Mouse (Mus musculus) testis, adult 2 months (tissue): ENCODE data around the gene Fam83e. TPM values are rescaled to one million over a fixed set of nuclear protein-coding genes. Genes with fewer than 3 reads are reported as not detected.

Experiments used
- H3K27ac ChIP-seq: fragments of 200-500 bp; 2 replicates; pipeline ENCODE4 v1.5.1; 2012; ENCODE audit warnings: low read depth, low read length; ENCODE audit not compliant: control insufficient read depth, insufficient read depth
- H3K27me3 ChIP-seq: fragments of 200-500 bp; 2 replicates; pipeline ENCODE4 v1.6.1; 2012; ENCODE audit warnings: mild to moderate bottlenecking, low read length, moderate library complexity; ENCODE audit not compliant: control insufficient read depth, insufficient read depth
- H3K36me3 ChIP-seq: fragments of 200-500 bp; 2 replicates; pipeline ENCODE4 v1.6.1; 2012; ENCODE audit warnings: mild to moderate bottlenecking, low read length; ENCODE audit not compliant: control insufficient read depth, insufficient read depth
- H3K4me1 ChIP-seq: fragments of 200-500 bp; 2 replicates; pipeline ENCODE4 v1.6.1; 2012; ENCODE audit warnings: low read length; ENCODE audit not compliant: control insufficient read depth, insufficient read depth
- H3K4me3 ChIP-seq: fragments of 200-500 bp; 2 replicates; pipeline ENCODE4 v1.5.1; 2012; ENCODE audit warnings: low read depth, mild to moderate bottlenecking, low read length, moderate library complexity, mixed read lengths; ENCODE audit not compliant: control insufficient read depth
- CTCF ChIP-seq: fragments of 200-500 bp; IDR thresholded peaks from 2 replicates; pipeline ENCODE4 v1.5.1; 2012; ENCODE audit warnings: low read depth, mild to moderate bottlenecking, inconsistent platforms, low read length, moderate library complexity; ENCODE audit not compliant: control insufficient read depth, insufficient read depth, insufficient replicate concordance
- POLR2A ChIP-seq: fragments of 200-500 bp; IDR thresholded peaks from 2 replicates; pipeline ENCODE4 v1.6.1; 2012; ENCODE audit warnings: low read depth, mild to moderate bottlenecking, inconsistent platforms, low read length, moderate library complexity; ENCODE audit not compliant: control insufficient read depth
- polyA plus RNA-seq: library from polyadenylated mRNA; depleted of rRNA; stranded (reverse); fragments of >200 nt; gene quantifications from 2 replicates; pipeline ENCODE4 v1.2.3, GENCODE M21; 2012

Gene Fam83e
- polyA plus RNA-seq, 1 experiment: 145 TPM

GRCm38 (mm10) chr7:45695098-45695497, 25.9 kb upstream of the Fam83e start:
- TF ChIP-seq POLR2A (no peak), CTCF (no peak)

GRCm38 (mm10) chr7:45697894-45698293, 23.1 kb upstream of the Fam83e start:
- TF ChIP-seq CTCF (no peak), POLR2A (no peak)
- Histone ChIP-seq H3K27ac (no peak overlapping the region), H3K4me3 (no peak overlapping the region), H3K27me3 (no peaks in the 10 kb centered on the region; the same call in 1 of the 2 replicates), H3K4me1 (peaks cover 21% of the 10 kb centered on the region), H3K36me3 (no peaks in the 10 kb centered on the region)

More at GRCm38 (mm10) chr7:45695098-45695497, 25.9 kb upstream of the Fam83e start:
- H3K4me1 ChIP-seq: peaks cover 15% of the 10 kb centered on the region
- H3K27ac ChIP-seq: peak overlapping the region; percentile 2; the same call in 1 of the 2 replicates
- H3K27me3 ChIP-seq: no peaks in the 10 kb centered on the region
- H3K4me3 ChIP-seq: peak overlapping the region; percentile 98
- H3K36me3 ChIP-seq: no peaks in the 10 kb centered on the region

DNA sequence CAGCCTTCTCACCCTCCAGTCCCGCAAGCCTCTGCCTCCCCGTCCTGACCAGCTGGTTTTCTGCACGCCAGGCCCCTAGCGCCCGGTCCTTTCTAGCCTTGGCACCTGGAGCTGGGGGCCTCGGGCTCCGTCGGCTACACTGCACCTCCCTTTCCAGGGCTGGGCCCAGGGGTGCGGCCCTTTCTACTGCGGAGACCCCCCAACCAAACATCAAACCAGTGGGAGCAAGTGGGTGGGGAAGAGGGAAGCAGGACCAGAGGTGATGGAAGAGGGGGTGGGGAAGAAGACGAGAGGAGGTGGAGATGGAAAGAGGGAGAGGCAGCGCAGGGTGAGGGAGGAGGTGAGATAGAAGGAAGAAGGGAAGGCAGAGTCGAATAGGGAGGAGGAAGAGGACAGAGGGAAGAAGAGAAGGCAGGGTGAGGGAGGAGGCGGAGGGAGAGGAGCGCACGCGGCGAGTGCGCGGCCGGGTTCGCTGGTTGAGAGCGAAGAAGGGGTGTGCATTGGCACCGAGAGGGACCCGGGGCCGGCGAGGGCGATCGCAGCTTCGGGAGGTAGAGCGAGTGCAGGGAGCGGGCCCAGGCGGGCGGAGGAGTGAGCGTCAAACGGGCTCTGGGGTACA, 21.4 kb upstream of the Fam83e start, which contains the start of gene Car11:
Car11 (plus strand) TSS at position 321 of the 619 bp plus-strand sequence.
- TF ChIP-seq POLR2A (no peak), CTCF (no peak)
- Histone ChIP-seq H3K4me1 (peaks cover 25% of the 10 kb centered on the region), H3K36me3 (no peaks in the 10 kb centered on the region), H3K27ac (no peak within 1 kb of the TSS), H3K27me3 (no peaks in the 10 kb centered on the region; the same call in 1 of the 2 replicates), H3K4me3 (peak within 1 kb of the TSS; percentile 42)

DNA sequence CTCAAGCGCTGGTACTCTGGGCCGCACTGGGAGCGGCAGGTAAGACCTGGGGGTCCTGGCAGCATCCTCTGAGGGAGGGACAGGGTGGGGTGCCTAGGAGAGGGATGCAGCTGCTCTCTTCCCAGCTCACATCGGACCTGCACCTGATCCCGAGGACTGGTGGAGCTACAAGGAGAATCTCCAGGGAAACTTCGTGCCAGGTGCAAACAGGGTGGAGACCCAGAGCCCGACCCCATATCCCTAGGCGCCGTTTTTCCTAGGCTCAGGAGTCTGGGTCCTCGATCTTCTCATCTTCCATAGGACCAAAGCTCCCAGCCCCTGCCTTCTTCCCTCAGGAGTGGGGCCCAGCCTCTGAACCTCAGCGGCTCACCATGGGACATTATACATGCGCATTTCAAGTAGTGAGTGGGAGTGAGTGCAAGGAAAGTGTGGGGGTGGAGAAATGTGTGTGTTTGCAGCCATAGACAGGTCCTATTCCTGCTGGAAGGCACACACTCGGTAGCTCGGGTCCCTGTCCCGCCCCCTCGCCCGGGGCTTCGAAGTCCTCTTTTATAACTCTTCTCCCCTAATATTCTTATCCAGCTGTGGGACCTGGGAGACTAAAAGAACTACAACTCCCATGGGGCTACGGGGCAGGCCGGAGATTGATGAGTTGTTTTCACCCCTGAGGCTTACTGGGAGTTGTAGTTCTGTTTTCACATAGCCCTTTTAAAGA, 20.6 kb upstream of the Fam83e start:
- TF ChIP-seq POLR2A (no peak), CTCF (no peak)
- H3K4me1 ChIP-seq: peaks cover 32% of the 10 kb centered on the region
- no peaks in the 10 kb centered on the region for H3K36me3 ChIP-seq
- no peaks in the 10 kb centered on the region; the same call in 1 of the 2 replicates for H3K27me3 ChIP-seq
- no peak overlapping the region for H3K27ac ChIP-seq
- H3K4me3 ChIP-seq: peak overlapping the region; percentile 42

DNA sequence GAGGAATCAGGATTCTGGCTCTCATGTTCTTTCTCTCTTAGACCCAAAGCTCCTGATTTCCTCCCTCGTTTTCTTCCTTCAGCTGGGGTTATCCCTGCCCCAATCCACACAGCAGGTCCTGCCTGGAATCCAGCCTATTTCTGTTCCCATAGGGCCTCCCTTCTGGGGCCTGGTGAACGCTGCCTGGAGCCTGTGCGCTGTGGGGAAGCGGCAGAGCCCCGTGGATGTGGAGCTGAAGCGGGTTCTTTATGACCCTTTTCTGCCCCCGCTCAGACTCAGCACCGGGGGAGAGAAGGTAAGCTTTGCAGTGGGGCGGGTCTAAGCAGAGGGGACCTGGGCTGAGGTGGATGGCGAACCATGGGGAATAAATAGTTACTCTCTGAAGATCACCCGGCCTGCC, 19.9 kb upstream of the Fam83e start:
- H3K27ac ChIP-seq: no peak overlapping the region

GRCm38 (mm10) chr7:45701607-45702006, 19.4 kb upstream of the Fam83e start:
- H3K27ac ChIP-seq: no peak overlapping the region
- H3K27me3 ChIP-seq: no peaks in the 10 kb centered on the region; the same call in 1 of the 2 replicates
- no peak for TF ChIP-seq POLR2A
- no peaks in the 10 kb centered on the region for H3K36me3 ChIP-seq
- peaks cover 41% of the 10 kb centered on the region for H3K4me1 ChIP-seq
- H3K4me3 ChIP-seq: no peak overlapping the region

More for the DNA sequence above, 19.9 kb upstream of the Fam83e start:
- TF ChIP-seq POLR2A (no peak), CTCF (no peak)
- H3K27me3 ChIP-seq: no peaks in the 10 kb centered on the region; the same call in 1 of the 2 replicates
- H3K4me3 ChIP-seq: no peak overlapping the region; the same call in 1 of the 2 replicates
- no peaks in the 10 kb centered on the region for H3K36me3 ChIP-seq
- H3K4me1 ChIP-seq: peaks cover 37% of the 10 kb centered on the region

- peaks cover 47% of the 10 kb centered on the region for H3K4me1 ChIP-seq
- no peak for TF ChIP-seq CTCF
- no peak for TF ChIP-seq POLR2A
- H3K27me3 ChIP-seq: no peaks in the 10 kb centered on the region; the same call in 1 of the 2 replicates
- no peak overlapping the region for H3K27ac ChIP-seq
- H3K4me3 ChIP-seq: no peak overlapping the region
- no peaks in the 10 kb centered on the region for H3K36me3 ChIP-seq
Measured at GRCm38 (mm10) chr7:45702316-45702715, 18.7 kb upstream of the Fam83e start.
